Mouse (Mus musculus) ES-CJ7 (cell line): ENCODE measurements around the gene Zer1.
A peak's percentile ranks its signal among the peaks of the same experiment; 100 is the strongest.
"Not testable (repeated sequence)": the region's sequence is repeated elsewhere in the genome, so short reads cannot be mapped to it uniquely, and the experiment has no call there.

Experiments
- DNase-seq: peaks from one replicate; pipeline ENCODE4 v3.0.0; 2011; ENCODE audit warnings: low read depth, low spot score

Zer1 gene

GRCm38 (mm10) chr2:30124472-30125274 is at the start of gene Zer1:
Gene Zer1 (minus strand): TSS chr2:30124585.
- DNase-seq: peak; percentile 94

GRCm38 (mm10) chr2:30173541-30174240 is 49.3 kb upstream of the Zer1 start:
- DNase-seq: no peak

GRCm38 (mm10) chr2:30171997-30172382 is 47.6 kb upstream of the Zer1 start:
- DNase-seq: peak; percentile 34

- DNase-seq: peak; percentile 89
Measured at GRCm38 (mm10) chr2:30171371-30171996, 47.1 kb upstream of the Zer1 start, which contains the start of gene Endog. Gene Endog (plus strand): TSS chr2:30171493.

- peak; percentile 81 for DNase-seq
Measured at GRCm38 (mm10) chr2:30166677-30167076, 42.3 kb upstream of the Zer1 start.

GRCm38 (mm10) chr2:30164340-30164932 is 40.1 kb upstream of the Zer1 start:
- DNase-seq: no peak

GRCm38 (mm10) chr2:30161809-30162208 is 37.4 kb upstream of the Zer1 start:
- DNase-seq: peak; percentile 55

- not testable (repeated sequence) for DNase-seq
Measured at GRCm38 (mm10) chr2:30159871-30160270, 35.5 kb upstream of the Zer1 start.

GRCm38 (mm10) chr2:30152616-30153015 is 28.2 kb upstream of the Zer1 start:
- DNase-seq: no peak

- DNase-seq: no peak
Measured at GRCm38 (mm10) chr2:30151840-30152239, 27.5 kb upstream of the Zer1 start.

- no peak for DNase-seq
Measured at GRCm38 (mm10) chr2:30147466-30147865, 23.1 kb upstream of the Zer1 start.

GRCm38 (mm10) chr2:30144436-30144835 is 20.1 kb upstream of the Zer1 start:
- DNase-seq: no peak

GRCm38 (mm10) chr2:30140021-30140420 is 15.6 kb upstream of the Zer1 start:
- DNase-seq: not testable (repeated sequence)

- DNase-seq: peak; percentile 32
Measured at GRCm38 (mm10) chr2:30136458-30136857, 12.1 kb upstream of the Zer1 start.

GRCm38 (mm10) chr2:30134928-30135620 is 10.7 kb upstream of the Zer1 start:
- DNase-seq: peak; percentile 88

- no peak for DNase-seq
Measured at GRCm38 (mm10) chr2:30134378-30134711, 10.0 kb upstream of the Zer1 start.

- DNase-seq: peak; percentile 96
Measured at GRCm38 (mm10) chr2:30133613-30134377, 9.4 kb upstream of the Zer1 start, which contains the start of gene Tbc1d13. Gene Tbc1d13 (plus strand): TSS chr2:30133746.

- DNase-seq: no peak
Measured at GRCm38 (mm10) chr2:30132801-30133612, 8.6 kb upstream of the Zer1 start.

- DNase-seq: peak; percentile 59
Measured at GRCm38 (mm10) chr2:30131240-30131639, 6.9 kb upstream of the Zer1 start.

GRCm38 (mm10) chr2:30130156-30130555 is 5.8 kb upstream of the Zer1 start:
- DNase-seq: no peak
